Comparison of ENCODE assay signal across 15 mouse cellular contexts in genomic region chr7:4783667-4784268, GRCm38 (mm10). TPM values are rescaled to one million over a fixed set of nuclear protein-coding genes. Genes with fewer than 3 reads are reported as not detected.
DNase-seq lines count a peak whose midpoint lies in the region; ATAC-seq and TF ChIP-seq lines count a peak whose summit lies in the region.
"Had no signal": no experiment of that assay in that cellular context is flagged by ENCODE, and none has a peak within 500 bp of the region (broad histone marks: within the 10 kb centered on the region; RNA-seq: fewer than 3 reads in every experiment).

No protein-coding gene starts in this region.

- H3K4me3 ChIP-seq in stomach, embryonic 15.5 days (replicated peaks): no peak overlapping the region
- no peak overlapping the region for H3K4me3 ChIP-seq in stomach, postnatal 0 days (ENCODE audit: low read depth, low read length)
- no peak overlapping the region for H3K4me3 ChIP-seq in liver, embryonic 14.5 days (ENCODE audit: insufficient read depth in 1 of 2, low read depth in 2 of 2, low read length in 2 of 2)
- no peak overlapping the region for H3K4me3 ChIP-seq in gastrocnemius, adult 2 months
- H3K4me3 ChIP-seq: heart, embryonic 13.5 days; layer of hippocampus, adult 2 months had no signal

- no peak for TF ChIP-seq CTCF in stomach, postnatal 0 days (IDR thresholded peaks at IDR 0.05; ENCODE audit: low read depth)
- TF ChIP-seq CTCF in liver, embryonic 14.5 days (IDR thresholded peaks at IDR 0.05; ENCODE audit: low read depth): no peak
- TF ChIP-seq CTCF in gastrocnemius, adult 2 months (IDR thresholded peaks at IDR 0.05): no peak

- H3K36me3 ChIP-seq in stomach, embryonic 15.5 days: 0 out of 2 replicates have a peak, but pooled peaks cover 3% of the 10 kb centered on the region
- H3K36me3 ChIP-seq in stomach, postnatal 0 days (ENCODE audit: control insufficient read depth, insufficient read depth, low read length): no peaks in the 10 kb centered on the region
- H3K36me3 ChIP-seq in liver, embryonic 14.5 days (replicated peaks; ENCODE audit: control insufficient read depth, insufficient read depth, low read depth): no peaks in the 10 kb centered on the region
- H3K36me3 ChIP-seq: heart, embryonic 13.5 days had no signal

- no peak overlapping the region for H3K27ac ChIP-seq in stomach, embryonic 15.5 days
- H3K27ac ChIP-seq in stomach, postnatal 0 days (replicated peaks): no peak overlapping the region
- no peak overlapping the region for H3K27ac ChIP-seq in liver, embryonic 14.5 days
- H3K27ac ChIP-seq in gastrocnemius, adult 2 months: no peak overlapping the region
- H3K27ac ChIP-seq: heart, embryonic 13.5 days; hindbrain, embryonic 14.5 days; layer of hippocampus, adult 2 months had no signal

- no peak overlapping the region for H3K4me2 ChIP-seq in stomach, embryonic 15.5 days
- no peak overlapping the region for H3K4me2 ChIP-seq in stomach, postnatal 0 days (replicated peaks; ENCODE audit: low read depth)
- peak overlapping the region; percentile 20; the same call in 1 of the 2 replicates for H3K4me2 ChIP-seq in liver, embryonic 14.5 days (ENCODE audit: low read depth)
- H3K4me2 ChIP-seq: heart, embryonic 13.5 days; hindbrain, embryonic 14.5 days had no signal

- peaks cover 13% of the 10 kb centered on the region; the same call in 1 of the 2 replicates for H3K4me1 ChIP-seq in stomach, embryonic 15.5 days
- H3K4me1 ChIP-seq in stomach, postnatal 0 days (replicated peaks; ENCODE audit: control insufficient read depth, insufficient read depth): no peaks in the 10 kb centered on the region; the same call in 1 of the 2 replicates
- H3K4me1 ChIP-seq in liver, embryonic 14.5 days (replicated peaks; ENCODE audit: control insufficient read depth in 2 of 2, insufficient read depth in 2 of 2, low read length in 1 of 2): peaks cover 9 to 15% of the 10 kb centered on the region in 2 experiments

- no peak for TF ChIP-seq EP300 in stomach, postnatal 0 days (optimal IDR thresholded peaks at IDR 0.05)
- no peak for TF ChIP-seq EP300 in liver, embryonic 14.5 days (IDR thresholded peaks at IDR 0.05; ENCODE audit: low read depth)

- H3K9ac ChIP-seq in stomach, embryonic 15.5 days: no peak overlapping the region
- no peak overlapping the region for H3K9ac ChIP-seq in stomach, postnatal 0 days (ENCODE audit: low read length)
- H3K9ac ChIP-seq in liver, embryonic 14.5 days (replicated peaks): no peak overlapping the region; the same call in 1 of the 2 replicates
- H3K9ac ChIP-seq: heart, embryonic 13.5 days; hindbrain, embryonic 14.5 days had no signal

- peak; percentile 6; the same call in 1 of the 2 replicates for ATAC-seq in stomach, embryonic 15.5 days (ENCODE audit: insufficient read depth, low FRiP score, low read depth)
- ATAC-seq in stomach, postnatal 0 days (ENCODE audit: low FRiP score, low TSS enrichment): no peak
- peak; percentile 70 for ATAC-seq in liver, embryonic 14.5 days (ENCODE audit: insufficient read depth)

- no peaks in the 10 kb centered on the region for H3K9me3 ChIP-seq in stomach, embryonic 15.5 days
- no peaks in the 10 kb centered on the region for H3K9me3 ChIP-seq in stomach, postnatal 0 days (ENCODE audit: control insufficient read depth, low read length)
- no peaks in the 10 kb centered on the region for H3K9me3 ChIP-seq in liver, embryonic 14.5 days (ENCODE audit: control insufficient read depth, low read length)
- H3K9me3 ChIP-seq: heart, embryonic 13.5 days had no signal

- intact Hi-C loops in gastrocnemius, adult 2 months (cut with DNase I): no loop called here

- WGBS in stomach, embryonic 15.5 days: 80% methylated on average over 14 of the region's 14 CpGs
- WGBS in stomach, postnatal 0 days: 81% methylated on average over 14 of the region's 14 CpGs
- 43% methylated on average over 14 of the region's 14 CpGs for WGBS in liver, embryonic 14.5 days (ENCODE audit: insufficient replicate concordance)

- no peak for DNase-seq in stomach, postnatal 0 days (ENCODE audit: low spot score)
- peak; percentile 44 to 46 for DNase-seq in cerebellum, postnatal 10 days
- DNase-seq in liver, embryonic 14.5 days (ENCODE audit: low read depth in 3 of 3, low spot score in 3 of 3): no peak
- peak; percentile 53 for DNase-seq in testis, postnatal 10 days (ENCODE audit: low spot score)
- DNase-seq in gastrocnemius, adult 2 months: no peak
- DNase-seq in adrenal gland, postnatal 4 days (ENCODE audit: low spot score in 2 of 2): no peak
- DNase-seq: adrenal gland, postnatal 10 days; kidney, adult 8-10 months; lung, postnatal 36 days had no signal

- H3K27me3 ChIP-seq in stomach, embryonic 15.5 days (replicated peaks): peaks cover 10% of the 10 kb centered on the region
- no peaks in the 10 kb centered on the region for H3K27me3 ChIP-seq in stomach, postnatal 0 days (ENCODE audit: control insufficient read depth, insufficient read depth, low read length)
- H3K27me3 ChIP-seq in liver, embryonic 14.5 days (ENCODE audit: control insufficient read depth, insufficient read depth, low read length): peaks cover 5% of the 10 kb centered on the region

RNA-seq across cellular contexts. Expression of gene Tmem190, which starts 1.0 kb away (rescaled TPM):
- polyA plus RNA-seq in stomach, embryonic 15.5 days (2015; fragmentation: Nextera tagmentation; extraction: Ambion mirVana): 1.2 and 1.4 TPM in 2 replicates
- 0.42 and 0.80 TPM in 2 replicates for polyA plus RNA-seq in stomach, postnatal 0 days (2015; fragmentation: Nextera tagmentation; extraction: Ambion mirVana)
- polyA plus RNA-seq in liver, embryonic 14.5 days (2012; rRNA removed): not detected in 2 replicates
- not detected in 2 replicates for polyA plus RNA-seq in liver, embryonic 14.5 days (2014; fragmentation: Nextera tagmentation; extraction: Ambion mirVana)
- total RNA-seq in gastrocnemius, adult 2 months (2021): not detected
- total RNA-seq in adrenal gland, postnatal 4 days (2021): not detected
- total RNA-seq: adrenal gland, postnatal 10 days; layer of hippocampus, adult 2 months had no signal
- polyA plus RNA-seq: cortical plate, adult 2 months; heart, embryonic 13.5 days; hindbrain, embryonic 14.5 days had no signal

RNA-seq across cellular contexts. Expression of gene Il11, which starts 1.1 kb away (rescaled TPM):
- 0.13 and 0.22 TPM in 2 replicates for polyA plus RNA-seq in stomach, embryonic 15.5 days (2015; fragmentation: Nextera tagmentation; extraction: Ambion mirVana)
- polyA plus RNA-seq in stomach, postnatal 0 days (2015; fragmentation: Nextera tagmentation; extraction: Ambion mirVana): 0.42 and 0.65 TPM in 2 replicates
- polyA plus RNA-seq in liver, embryonic 14.5 days (2012; rRNA removed): 0.03 and 0.09 TPM in 2 replicates
- not detected in 2 replicates for polyA plus RNA-seq in liver, embryonic 14.5 days (2014; fragmentation: Nextera tagmentation; extraction: Ambion mirVana)
- total RNA-seq in gastrocnemius, adult 2 months (2021): not detected
- total RNA-seq in adrenal gland, postnatal 4 days (2021): under 1 TPM; 0.14 to 0.31 TPM
- polyA plus RNA-seq: heart, embryonic 13.5 days; limb, embryonic 11.5 days had no signal

RNA-seq across cellular contexts. Expression of gene Tmem238, which starts 5.7 kb away (rescaled TPM):
- 35.4 and 36.4 TPM in 2 replicates for polyA plus RNA-seq in stomach, embryonic 15.5 days (2015; fragmentation: Nextera tagmentation; extraction: Ambion mirVana)
- 69.0 and 70.7 TPM in 2 replicates for polyA plus RNA-seq in stomach, postnatal 0 days (2015; fragmentation: Nextera tagmentation; extraction: Ambion mirVana)
- polyA plus RNA-seq in liver, embryonic 14.5 days (2012; rRNA removed): 7.5 and 8.2 TPM in 2 replicates
- 5.4 and 5.8 TPM in 2 replicates for polyA plus RNA-seq in liver, embryonic 14.5 days (2014; fragmentation: Nextera tagmentation; extraction: Ambion mirVana)
- 10 to 100 TPM in 1 of 2 experiments, 1 to 10 TPM in 1; 8.0 to 10.6 TPM for total RNA-seq in gastrocnemius, adult 2 months (2021)
- total RNA-seq in adrenal gland, postnatal 4 days (2021): 1 to 10 TPM; 7.1 to 9.0 TPM

RNA-seq across cellular contexts. Expression of gene Rpl28, which starts 8.9 kb away (rescaled TPM):
- 309 and 356 TPM in 2 replicates for polyA plus RNA-seq in stomach, embryonic 15.5 days (2015; fragmentation: Nextera tagmentation; extraction: Ambion mirVana)
- 322 and 359 TPM in 2 replicates for polyA plus RNA-seq in stomach, postnatal 0 days (2015; fragmentation: Nextera tagmentation; extraction: Ambion mirVana)
- polyA plus RNA-seq in liver, embryonic 14.5 days (2012; rRNA removed): 237 and 307 TPM in 2 replicates
- polyA plus RNA-seq in liver, embryonic 14.5 days (2014; fragmentation: Nextera tagmentation; extraction: Ambion mirVana): 185 and 186 TPM in 2 replicates
- total RNA-seq in gastrocnemius, adult 2 months (2021): 100 to 1,000 TPM; 483 to 569 TPM
- total RNA-seq in adrenal gland, postnatal 4 days (2021): 1,000 to 10,000 TPM; 1,263 to 1,302 TPM

RNA-seq across cellular contexts. Expression of gene Fam71e2, which starts 12.7 kb away (rescaled TPM):
- polyA plus RNA-seq in stomach, embryonic 15.5 days (2015; fragmentation: Nextera tagmentation; extraction: Ambion mirVana): not detected in 2 replicates
- polyA plus RNA-seq in stomach, postnatal 0 days (2015; fragmentation: Nextera tagmentation; extraction: Ambion mirVana): not detected in 2 replicates
- polyA plus RNA-seq in liver, embryonic 14.5 days (2012; rRNA removed): not detected in 2 replicates
- polyA plus RNA-seq in liver, embryonic 14.5 days (2014; fragmentation: Nextera tagmentation; extraction: Ambion mirVana): not detected in 2 replicates
- not detected for total RNA-seq in gastrocnemius, adult 2 months (2021)
- total RNA-seq in adrenal gland, postnatal 4 days (2021): not detected
- total RNA-seq: adrenal gland, postnatal 10 days; layer of hippocampus, adult 2 months had no signal
- polyA plus RNA-seq: cortical plate, adult 2 months; heart, embryonic 13.5 days; hindbrain, embryonic 14.5 days; limb, embryonic 11.5 days had no signal

Comparison
In these comparisons a context has a peak if more than half of its experiments do, and no peak if none do; other contexts are left out.
1. DNase-seq: peak in cerebellum, postnatal 10 days (2 of 2) and testis, postnatal 10 days (single experiment); none in stomach, postnatal 0 days (single experiment), liver, embryonic 14.5 days (0 of 3), gastrocnemius, adult 2 months (single experiment) and adrenal gland, postnatal 4 days (0 of 2).